Mouse (Mus musculus): ENCODE results near the gene Kdm2b.

Gene Kdm2b

DNA sequence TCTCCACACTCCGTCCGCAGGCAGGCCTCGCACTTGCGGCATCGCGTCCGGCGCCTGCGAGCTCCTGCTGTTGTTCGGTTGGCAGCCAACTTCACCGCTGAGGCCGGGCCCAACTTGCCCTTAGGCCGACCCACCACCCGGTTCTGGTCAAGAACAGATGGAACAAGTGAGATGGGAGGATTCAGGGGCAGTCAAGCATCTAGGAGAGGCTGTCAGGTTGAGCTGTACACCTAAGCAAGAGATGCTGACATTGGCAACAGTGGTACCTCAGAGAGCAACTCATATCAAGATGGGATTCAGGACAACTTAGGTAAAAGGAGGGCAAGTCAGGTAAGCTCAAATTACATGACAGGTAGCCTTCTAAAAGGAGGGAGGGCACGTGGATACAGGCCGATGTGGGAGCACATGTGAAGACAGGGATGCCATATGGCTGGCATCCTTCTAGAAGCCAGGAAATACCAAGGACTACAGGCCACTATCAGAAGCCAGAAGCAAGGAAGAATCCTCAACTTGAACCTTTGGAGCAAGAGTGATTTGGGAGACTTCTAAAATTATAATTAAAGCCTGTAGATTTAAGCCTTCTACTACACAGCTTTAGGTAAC is 100.9 kb downstream of the Kdm2b start:
- DNase-seq, result no peak

GRCm38 (mm10) chr5:122887926-122888611 is 101.6 kb downstream of the Kdm2b start:
- DNase-seq, result no peak

DNA sequence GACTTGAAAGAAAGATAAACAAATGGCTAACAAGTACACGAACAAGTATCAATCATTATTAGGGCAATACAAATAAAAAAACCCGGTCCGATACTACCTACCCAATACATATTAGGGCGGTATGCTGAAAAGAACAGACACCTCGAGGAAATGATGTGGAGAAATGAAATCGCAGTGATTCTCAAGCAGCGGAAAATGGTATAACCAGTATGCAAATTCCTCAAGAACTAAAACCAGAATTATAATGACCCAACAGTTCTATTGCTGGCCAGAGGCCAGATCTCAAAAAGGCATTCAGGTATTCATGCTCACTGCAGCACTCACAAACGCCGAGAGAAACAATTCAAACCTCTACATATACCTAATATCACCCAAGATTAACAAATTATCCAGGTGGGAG is 102.6 kb downstream of the Kdm2b start:
- no peak for DNase-seq

GRCm38 (mm10) chr5:122884594-122885348 is 104.9 kb downstream of the Kdm2b start:
- no peak for DNase-seq

GRCm38 (mm10) chr5:122883652-122884235 is 105.9 kb downstream of the Kdm2b start:
- no peak for DNase-seq

DNA sequence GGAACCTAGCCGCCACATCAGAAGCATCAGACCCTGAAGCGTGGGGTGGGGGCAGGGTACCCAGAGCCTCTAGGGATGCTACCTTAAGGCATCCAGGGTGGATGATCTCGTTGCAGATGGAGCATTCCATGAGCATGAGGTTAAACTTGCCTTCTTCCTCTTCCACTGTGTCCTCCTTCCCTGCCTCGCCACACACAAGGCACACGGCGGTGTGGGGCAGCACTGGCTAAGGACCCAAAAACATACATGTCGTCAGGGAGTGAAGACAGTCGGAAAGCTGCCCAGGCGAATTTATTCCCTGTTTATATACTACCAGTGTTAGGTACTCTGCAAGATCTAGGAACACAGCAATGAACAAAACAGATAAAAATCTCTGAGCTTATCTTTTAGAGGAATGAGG is 106.4 kb downstream of the Kdm2b start:
- DNase-seq, result no peak

DNA sequence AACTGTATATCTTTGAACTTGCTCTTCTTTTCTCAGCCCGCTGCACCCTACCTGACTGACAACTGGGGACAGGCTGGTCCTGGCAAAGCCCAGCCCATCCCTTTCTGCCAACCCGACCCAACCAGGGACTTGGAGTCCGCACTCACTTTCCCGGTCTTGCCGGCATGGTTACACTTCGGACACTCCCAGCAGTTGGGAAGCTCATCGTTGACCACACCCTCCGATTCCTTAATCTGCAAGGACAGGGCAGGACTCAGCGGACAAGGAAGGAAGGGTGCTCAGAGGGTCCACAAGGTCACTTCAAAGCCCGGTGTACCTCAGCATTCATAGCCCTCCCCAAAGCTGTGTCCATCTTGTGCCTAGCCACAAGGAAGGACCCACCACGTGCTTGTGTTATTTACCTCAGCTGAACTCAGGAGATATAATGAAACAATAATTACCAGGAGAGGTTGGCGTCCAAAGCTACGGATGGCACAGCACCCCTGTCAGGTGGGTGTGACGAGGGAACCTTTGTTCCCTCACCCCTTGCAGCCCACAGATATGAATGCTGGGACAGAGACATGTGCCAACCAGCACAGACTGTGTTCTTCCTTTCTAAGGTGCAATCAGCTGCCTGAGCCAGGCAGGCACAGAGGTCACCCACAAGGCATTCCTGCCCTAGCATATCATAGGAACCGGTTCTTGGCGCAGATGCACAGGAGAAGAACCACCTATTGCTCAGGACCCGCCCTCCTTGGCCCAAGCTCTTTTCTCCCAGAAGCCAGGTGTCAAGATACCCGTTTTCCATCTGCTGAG is 107.2 kb downstream of the Kdm2b start:
- no peak for DNase-seq

DNA sequence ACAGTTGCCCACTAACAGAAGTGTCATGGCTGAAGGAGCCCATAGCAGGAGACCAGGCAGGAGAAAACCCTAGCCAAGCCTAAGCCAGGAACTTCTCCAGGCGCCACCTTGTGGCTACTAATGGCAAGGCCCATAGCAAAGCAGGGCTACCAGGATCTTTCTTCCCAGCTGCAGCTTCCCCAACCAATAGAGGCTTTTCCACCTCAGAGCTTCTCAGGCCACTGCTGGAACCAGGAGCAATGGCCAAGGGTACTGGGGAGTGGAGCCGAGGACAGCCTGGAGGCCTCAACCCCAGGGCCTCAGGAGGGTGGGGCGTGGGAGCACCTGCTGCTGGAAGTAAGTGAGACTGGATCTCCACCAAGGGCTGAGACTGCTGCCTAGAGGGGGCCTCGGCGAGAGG is 108.3 kb downstream of the Kdm2b start:
- peak; percentile 84 for DNase-seq

- no peak for DNase-seq
Measured at GRCm38 (mm10) chr5:122880241-122880980, 109.2 kb downstream of the Kdm2b start.

GRCm38 (mm10) chr5:122876671-122877070 is 113.0 kb downstream of the Kdm2b start:
- no peak for DNase-seq

- DNase-seq, result no peak
Measured at GRCm38 (mm10) chr5:122874359-122874758, 115.3 kb downstream of the Kdm2b start.

DNA sequence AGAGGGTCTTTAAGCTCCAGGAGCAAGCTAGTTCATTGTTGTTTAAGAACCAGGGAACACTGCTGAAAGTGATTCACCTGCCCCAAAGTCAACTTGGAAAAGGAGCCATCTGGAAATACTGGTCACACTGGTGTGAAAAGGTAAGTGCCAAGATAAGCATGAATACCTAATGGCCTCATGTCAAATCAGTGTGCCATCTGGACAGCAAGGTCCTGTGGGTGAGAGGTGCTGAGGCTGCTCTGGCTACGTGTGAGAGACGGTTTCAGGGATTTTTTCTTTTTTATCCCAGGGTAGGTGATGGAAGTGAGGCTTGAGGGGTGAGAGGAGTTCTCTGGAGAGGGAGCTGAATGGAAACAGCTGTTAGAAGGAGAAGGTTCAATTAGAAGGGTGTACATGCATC is 116.0 kb downstream of the Kdm2b start:
- DNase-seq, result no peak

GRCm38 (mm10) chr5:122872626-122873025 is 117.0 kb downstream of the Kdm2b start:
- DNase-seq, result no peak

DNA sequence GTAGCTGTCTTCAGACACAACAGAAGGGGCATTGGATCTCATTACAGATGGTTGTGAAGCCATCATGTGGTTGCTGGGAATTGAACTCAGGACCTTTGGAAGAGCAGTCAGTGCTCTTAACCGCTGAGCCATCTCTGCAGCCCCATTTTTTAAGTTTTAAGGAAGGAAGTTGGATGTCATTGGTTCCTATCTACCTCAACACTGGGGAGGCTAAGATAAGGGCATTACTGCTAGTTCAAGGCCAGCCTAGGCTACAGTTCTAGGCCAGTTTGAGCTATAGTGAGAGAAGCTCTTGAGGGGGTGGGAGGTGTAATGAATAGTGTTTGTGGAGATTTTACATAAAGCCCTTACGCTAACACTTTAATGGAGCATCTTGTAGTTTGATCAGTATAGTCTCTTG is 126.6 kb downstream of the Kdm2b start:
- no peak for DNase-seq

DNA sequence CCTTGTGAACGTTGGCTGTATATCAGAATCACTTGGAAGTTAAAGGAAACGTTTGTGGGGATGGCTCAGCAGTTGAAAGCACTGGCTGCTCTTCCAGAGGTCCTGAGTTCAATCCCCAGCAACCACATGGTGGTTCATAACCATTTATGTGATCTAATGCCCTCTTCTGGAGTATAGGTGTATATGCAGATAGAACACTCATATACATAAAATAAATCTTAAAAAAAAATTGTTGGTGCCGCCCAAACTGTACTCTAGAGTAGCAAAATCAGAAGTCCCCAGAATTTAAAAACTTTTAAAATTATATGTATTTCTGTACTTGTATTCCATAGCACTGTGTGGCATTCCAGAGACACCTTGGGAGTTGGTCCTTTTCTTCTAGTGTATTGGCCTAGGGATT is 133.8 kb downstream of the Kdm2b start:
- DNase-seq, result no peak

GRCm38 (mm10) chr5:122852611-122853010 is 137.0 kb downstream of the Kdm2b start:
- no peak for DNase-seq

GRCm38 (mm10) chr5:122850319-122851002 is 139.2 kb downstream of the Kdm2b start:
- no peak for DNase-seq

GRCm38 (mm10) chr5:122849521-122850318 is 139.9 kb downstream of the Kdm2b start, which contains the start of gene Rnf34:
Rnf34 (plus strand) TSS chr5:122850048.
- DNase-seq, result peak; percentile 99

DNA sequence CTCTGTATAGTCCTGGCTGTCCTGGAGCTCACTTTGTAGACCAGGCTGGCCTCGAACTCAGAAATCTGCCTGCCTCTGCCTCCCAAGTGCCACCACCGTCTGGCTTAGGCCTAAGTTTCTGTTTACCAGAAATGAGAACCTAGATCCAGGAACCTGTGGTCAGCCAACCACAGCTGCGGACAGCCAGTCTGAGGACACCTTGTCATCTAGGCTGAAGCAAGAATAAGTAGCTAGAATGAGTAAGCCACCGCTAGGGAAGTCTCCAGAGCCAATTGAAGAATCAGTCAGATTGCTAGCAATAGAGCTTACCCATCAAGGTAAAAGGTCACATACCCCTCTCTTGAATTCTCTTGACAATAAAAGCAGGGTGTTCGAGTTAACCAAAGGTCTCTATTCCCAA is 145.8 kb downstream of the Kdm2b start:
- DNase-seq, result no peak

DNA sequence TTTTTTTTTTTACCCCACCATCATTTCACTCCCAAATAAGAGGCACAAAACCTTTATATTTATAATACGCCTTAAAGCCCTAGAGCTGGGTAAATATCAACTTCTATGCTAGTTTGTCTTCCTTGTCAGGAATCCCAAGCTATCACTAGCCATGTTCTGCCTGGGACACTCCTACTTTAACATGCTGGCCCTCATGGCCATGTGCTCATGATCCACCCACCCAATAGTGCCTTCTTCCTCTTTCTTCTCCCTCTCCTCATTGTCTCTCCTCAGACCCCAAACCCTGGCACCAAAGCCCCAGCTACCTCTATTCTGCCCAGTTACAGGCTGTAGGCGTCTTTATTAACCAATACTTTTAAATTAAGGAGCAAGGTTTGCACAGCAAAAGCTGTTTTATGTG is 148.5 kb downstream of the Kdm2b start:
- DNase-seq, result no peak

DNA sequence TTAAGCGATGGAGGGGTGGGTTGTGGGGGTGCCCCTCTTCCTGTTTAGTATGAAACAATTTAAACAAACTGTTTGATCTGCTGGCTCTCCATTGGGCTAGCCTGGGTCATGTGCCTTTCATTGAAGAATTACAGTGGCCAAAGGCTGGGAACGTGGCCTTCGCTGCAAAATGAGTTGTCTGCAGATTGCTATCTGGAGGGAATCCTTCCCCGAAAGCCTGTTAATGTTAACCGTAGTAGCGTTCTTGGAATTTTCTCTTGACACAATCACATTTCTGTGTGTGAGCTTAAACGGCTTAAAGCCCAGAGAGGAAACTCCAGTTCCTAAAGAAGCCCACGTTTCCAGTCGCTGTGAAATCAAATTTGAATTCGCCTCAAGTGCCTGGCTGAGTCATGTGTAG is 156.6 kb downstream of the Kdm2b start:
- no peak for DNase-seq
